13 mouse cellular contexts compared by ENCODE assay signal in genomic region chr4:43425197-43425596, GRCm38 (mm10). TPM values are rescaled to one million over a fixed set of nuclear protein-coding genes. Genes with fewer than 3 reads are reported as not detected.
DNase-seq lines count a peak whose midpoint lies in the region; ATAC-seq and TF ChIP-seq lines count a peak whose summit lies in the region.
"Had no signal": no experiment of that assay in that cellular context is flagged by ENCODE, and none has a peak within 500 bp of the region (broad histone marks: within the 10 kb centered on the region; RNA-seq: fewer than 3 reads in every experiment).

No protein-coding gene starts in this region.

- H3K9me3 ChIP-seq in heart, embryonic 13.5 days: no peaks in the 10 kb centered on the region
- no peaks in the 10 kb centered on the region for H3K9me3 ChIP-seq in limb, embryonic 12.5 days
- no peaks in the 10 kb centered on the region for H3K9me3 ChIP-seq in stomach, postnatal 0 days (ENCODE audit: control insufficient read depth, low read length)
- H3K9me3 ChIP-seq: megakaryocyte, embryonic 14.5 days had no signal

- peak overlapping the region; percentile 48; the same call in 1 of the 2 replicates for H3K9ac ChIP-seq in heart, embryonic 13.5 days
- H3K9ac ChIP-seq in limb, embryonic 12.5 days (replicated peaks): peak overlapping the region; percentile 32
- peak overlapping the region; percentile 38; the same call in 1 of the 2 replicates for H3K9ac ChIP-seq in stomach, postnatal 0 days (ENCODE audit: low read length)

- H3K27me3 ChIP-seq in heart, embryonic 13.5 days (replicated peaks): peaks cover 64% of the 10 kb centered on the region
- H3K27me3 ChIP-seq in thymus, adult 2 months (ENCODE audit: control insufficient read depth, insufficient read depth, low read length): no peaks in the 10 kb centered on the region; the same call in 1 of the 2 replicates
- H3K27me3 ChIP-seq in limb, embryonic 12.5 days: peaks cover 84% of the 10 kb centered on the region
- H3K27me3 ChIP-seq in stomach, postnatal 0 days (ENCODE audit: control insufficient read depth, insufficient read depth, low read length): no peaks in the 10 kb centered on the region

- peaks cover 29% of the 10 kb centered on the region for H3K4me1 ChIP-seq in heart, embryonic 13.5 days
- peaks cover 34% of the 10 kb centered on the region for H3K4me1 ChIP-seq in thymus, adult 2 months (replicated peaks; ENCODE audit: control insufficient read depth, insufficient read depth, low read length)
- H3K4me1 ChIP-seq in limb, embryonic 12.5 days (replicated peaks): peaks cover 40% of the 10 kb centered on the region
- H3K4me1 ChIP-seq in stomach, postnatal 0 days (replicated peaks; ENCODE audit: control insufficient read depth, insufficient read depth): no peaks in the 10 kb centered on the region; the same call in 1 of the 2 replicates

- TF ChIP-seq EP300 in stomach, postnatal 0 days (optimal IDR thresholded peaks at IDR 0.05): no peak

- H3K36me3 ChIP-seq in heart, embryonic 13.5 days: peaks cover 61% of the 10 kb centered on the region
- H3K36me3 ChIP-seq in thymus, adult 2 months (ENCODE audit: control insufficient read depth, insufficient read depth, low read length): no peaks in the 10 kb centered on the region
- H3K36me3 ChIP-seq in limb, embryonic 12.5 days: peaks cover 52% of the 10 kb centered on the region
- H3K36me3 ChIP-seq in stomach, postnatal 0 days (ENCODE audit: control insufficient read depth, insufficient read depth, low read length): peaks cover 47% of the 10 kb centered on the region

- TF ChIP-seq CTCF in thymus, adult 2 months (IDR thresholded peaks at IDR 0.05; ENCODE audit: borderline replicate concordance, control insufficient read depth, extremely low read depth, insufficient read depth, low read length, poor library complexity): no peak
- no peak for TF ChIP-seq CTCF in stomach, postnatal 0 days (IDR thresholded peaks at IDR 0.05; ENCODE audit: low read depth)

- no peak for DNase-seq in heart, postnatal 25 days (ENCODE audit: low spot score)
- no peak for DNase-seq in thymus, adult 2 months
- no peak for DNase-seq in thymus, postnatal 4 days
- peak; percentile 42 for DNase-seq in stomach, postnatal 0 days (ENCODE audit: low spot score)
- DNase-seq in kidney, adult 18-20 months: no peak
- no peak for DNase-seq in right cerebral cortex, postnatal 14 days

- peak overlapping the region; percentile 39 for H3K4me2 ChIP-seq in heart, embryonic 13.5 days
- peak overlapping the region; percentile 44 for H3K4me2 ChIP-seq in limb, embryonic 12.5 days
- H3K4me2 ChIP-seq in stomach, postnatal 0 days (replicated peaks; ENCODE audit: low read depth): peak overlapping the region; percentile 47

- H3K27ac ChIP-seq in heart, embryonic 13.5 days (replicated peaks): no peak overlapping the region
- H3K27ac ChIP-seq in thymus, adult 2 months (ENCODE audit: control insufficient read depth, insufficient read depth, low read length): no peak overlapping the region
- no peak overlapping the region for H3K27ac ChIP-seq in limb, embryonic 12.5 days
- no peak overlapping the region for H3K27ac ChIP-seq in stomach, postnatal 0 days (replicated peaks)

- no peak overlapping the region for H3K4me3 ChIP-seq in heart, embryonic 13.5 days
- H3K4me3 ChIP-seq in thymus, adult 2 months (ENCODE audit: control insufficient read depth, insufficient read depth, low read length): 0 out of 2 replicates have a peak overlapping the region, but pooled peaks have one; percentile 0
- H3K4me3 ChIP-seq in limb, embryonic 12.5 days (replicated peaks): peak overlapping the region; percentile 21
- no peak overlapping the region for H3K4me3 ChIP-seq in stomach, postnatal 0 days (ENCODE audit: low read depth, low read length)
- H3K4me3 ChIP-seq: megakaryocyte, embryonic 14.5 days had no signal

- WGBS in heart, embryonic 13.5 days: 33% methylated on average over 14 of the region's 14 CpGs
- WGBS in thymus, adult 2 months: 59% methylated on average over 14 of the region's 14 CpGs
- 16% methylated on average over 14 of the region's 14 CpGs for WGBS in limb, embryonic 12.5 days
- WGBS in stomach, postnatal 0 days: 43% methylated on average over 14 of the region's 14 CpGs

- intact Hi-C loops in heart, postnatal 25 days (cut with DNase I): no loop called here

- no peak for TF ChIP-seq POLR2A in thymus, adult 2 months (IDR thresholded peaks at IDR 0.05; ENCODE audit: control insufficient read depth, extremely low read depth, insufficient read depth, low read length, poor library complexity)

- no peak for ATAC-seq in heart, embryonic 13.5 days (ENCODE audit: extremely low read depth, insufficient number of reproducible peaks, low FRiP score, low TSS enrichment)
- ATAC-seq in limb, embryonic 12.5 days (ENCODE audit: insufficient number of reproducible peaks, insufficient read depth, low FRiP score, low TSS enrichment, low read depth): 0 out of 2 replicates have a peak, but pooled peaks have one; percentile 29
- peak; percentile 17; the same call in 1 of the 2 replicates for ATAC-seq in stomach, postnatal 0 days (ENCODE audit: low FRiP score, low TSS enrichment)
- ATAC-seq: activated CD4-positive, CD25-positive, alpha-beta regulatory T cell, adult 4 months had no signal

RNA-seq across cellular contexts. Expression of gene Fam166b, which starts 3.7 kb away (rescaled TPM):
- 0.11 TPM in 1 of 2 replicates, not detected in the other for polyA plus RNA-seq in heart, embryonic 13.5 days (2015; fragmentation: Nextera tagmentation; extraction: Ambion mirVana)
- not detected for total RNA-seq in heart, postnatal 25 days (2021)
- 0.22 and 0.42 TPM in 2 replicates for polyA plus RNA-seq in thymus, adult 2 months (2012; rRNA removed)
- 0.24 TPM in 1 of 2 replicates, not detected in the other for polyA plus RNA-seq in limb, embryonic 12.5 days (2016; fragmentation: Nextera tagmentation; extraction: Ambion mirVana)
- 0.12 and 0.27 TPM in 2 replicates for polyA plus RNA-seq in stomach, postnatal 0 days (2015; fragmentation: Nextera tagmentation; extraction: Ambion mirVana)
- total RNA-seq: CH12.LX had no signal
- polyA plus RNA-seq: activated CD4-positive, CD25-positive, alpha-beta regulatory T cell, adult 4 months had no signal

RNA-seq across cellular contexts. Expression of gene Tesk1, which starts 16.5 kb away (rescaled TPM):
- polyA plus RNA-seq in heart, embryonic 13.5 days (2015; fragmentation: Nextera tagmentation; extraction: Ambion mirVana): 3.8 and 4.0 TPM in 2 replicates
- 10 to 100 TPM; 33.1 to 34.4 TPM for total RNA-seq in heart, postnatal 25 days (2021)
- polyA plus RNA-seq in thymus, adult 2 months (2012; rRNA removed): 66.6 and 67.5 TPM in 2 replicates
- polyA plus RNA-seq in limb, embryonic 12.5 days (2016; fragmentation: Nextera tagmentation; extraction: Ambion mirVana): 13.3 TPM in 2 replicates
- 4.7 TPM in 2 replicates for polyA plus RNA-seq in stomach, postnatal 0 days (2015; fragmentation: Nextera tagmentation; extraction: Ambion mirVana)

RNA-seq across cellular contexts. Expression of gene Cd72, which starts 29.2 kb away (rescaled TPM):
- 1.9 and 2.6 TPM in 2 replicates for polyA plus RNA-seq in heart, embryonic 13.5 days (2015; fragmentation: Nextera tagmentation; extraction: Ambion mirVana)
- total RNA-seq in heart, postnatal 25 days (2021): under 1 TPM; 0.81 to 0.87 TPM
- 9.8 and 10.8 TPM in 2 replicates for polyA plus RNA-seq in thymus, adult 2 months (2012; rRNA removed)
- polyA plus RNA-seq in limb, embryonic 12.5 days (2016; fragmentation: Nextera tagmentation; extraction: Ambion mirVana): 2.7 and 3.5 TPM in 2 replicates
- 2.8 and 3.2 TPM in 2 replicates for polyA plus RNA-seq in stomach, postnatal 0 days (2015; fragmentation: Nextera tagmentation; extraction: Ambion mirVana)
- total RNA-seq: layer of hippocampus, postnatal 14 days had no signal

RNA-seq across cellular contexts. Expression of gene Rusc2, which starts 43.4 kb away (rescaled TPM):
- polyA plus RNA-seq in heart, embryonic 13.5 days (2015; fragmentation: Nextera tagmentation; extraction: Ambion mirVana): 9.9 and 13.9 TPM in 2 replicates
- total RNA-seq in heart, postnatal 25 days (2021): 10 to 100 TPM; 35.3 to 49.1 TPM
- 4.2 and 4.3 TPM in 2 replicates for polyA plus RNA-seq in thymus, adult 2 months (2012; rRNA removed)
- 8.0 and 14.3 TPM in 2 replicates for polyA plus RNA-seq in limb, embryonic 12.5 days (2016; fragmentation: Nextera tagmentation; extraction: Ambion mirVana)
- polyA plus RNA-seq in stomach, postnatal 0 days (2015; fragmentation: Nextera tagmentation; extraction: Ambion mirVana): 10.7 and 11.5 TPM in 2 replicates
- total RNA-seq: CH12.LX had no signal
- polyA plus RNA-seq: activated CD4-positive, CD25-positive, alpha-beta regulatory T cell, adult 4 months had no signal

RNA-seq across cellular contexts. Expression of gene Sit1, which starts 58.3 kb away (rescaled TPM):
- polyA plus RNA-seq in heart, embryonic 13.5 days (2015; fragmentation: Nextera tagmentation; extraction: Ambion mirVana): not detected in 2 replicates
- not detected for total RNA-seq in heart, postnatal 25 days (2021)
- 187 and 239 TPM in 2 replicates for polyA plus RNA-seq in thymus, adult 2 months (2012; rRNA removed)
- polyA plus RNA-seq in limb, embryonic 12.5 days (2016; fragmentation: Nextera tagmentation; extraction: Ambion mirVana): not detected in 2 replicates
- not detected in 2 replicates for polyA plus RNA-seq in stomach, postnatal 0 days (2015; fragmentation: Nextera tagmentation; extraction: Ambion mirVana)
- total RNA-seq: layer of hippocampus, postnatal 14 days had no signal
- polyA plus RNA-seq: heart, postnatal 0 days had no signal

Comparison
In these comparisons a context has a peak if more than half of its experiments do, and no peak if none do; other contexts are left out.
1. H3K4me3 ChIP-seq: peak in thymus, adult 2 months (single experiment) and limb, embryonic 12.5 days (single experiment); none in heart, embryonic 13.5 days (single experiment) and stomach, postnatal 0 days (single experiment).
2. Peak in every context shown above with its lines, with median percentiles within 50 percentile points of each other: H3K4me2 ChIP-seq and H3K9ac ChIP-seq.